Mouse (Mus musculus) limb, embryonic 14.5 days (tissue): ENCODE measurements around the gene Stat1. TPM values are rescaled to one million over a fixed set of nuclear protein-coding genes. Genes with fewer than 3 reads are reported as not detected.

ENCODE experiments used
- ATAC-seq: fragments of 200-750 bp; cut with Nextera tagmentation; 2 replicates; pipeline ENCODE4 v1.8.0; 2017; ENCODE audit warnings: low read depth, moderate number of reproducible peaks, moderate TSS enrichment; ENCODE audit not compliant: low FRiP score
- DNase-seq: peaks from one replicate; pipeline ENCODE4 v3.0.0-alpha.2; 2015; ENCODE audit warnings: low spot score
- H3K27ac ChIP-seq: fragments of 300-500 bp; sonication (generic); replicated peaks from 2 replicates; pipeline ENCODE4 v1.5.1; 2014; ENCODE audit warnings: low read depth, mild to moderate bottlenecking, low read length, moderate library complexity, mixed read lengths
- H3K27me3 ChIP-seq: fragments of 300-500 bp; sonication (generic); 2 replicates; pipeline ENCODE4 v1.6.1; 2014; ENCODE audit warnings: low read length, mixed read lengths; ENCODE audit not compliant: control insufficient read depth, insufficient read depth
- H3K36me3 ChIP-seq: fragments of 300-500 bp; sonication (generic); 2 replicates; pipeline ENCODE4 v1.6.1; 2014; ENCODE audit warnings: mild to moderate bottlenecking, low read length, moderate library complexity, mixed read lengths; ENCODE audit not compliant: control insufficient read depth, insufficient read depth
- H3K4me1 ChIP-seq: fragments of 300-500 bp; sonication (generic); 2 replicates; pipeline ENCODE4 v1.6.1; 2014; ENCODE audit warnings: antibody characterized with exemption, low read length, mixed read lengths; ENCODE audit not compliant: control insufficient read depth, insufficient read depth
- H3K4me2 ChIP-seq: fragments of 300-500 bp; sonication (generic); replicated peaks from 2 replicates; pipeline ENCODE4 v1.6.1; 2014; ENCODE audit warnings: low read depth, mild to moderate bottlenecking, low read length, moderate library complexity; ENCODE audit not compliant: severe bottlenecking
- H3K4me3 ChIP-seq: fragments of 300-500 bp; sonication (generic); replicated peaks from 2 replicates; pipeline ENCODE4 v1.5.1; 2014; ENCODE audit warnings: low read length
- H3K9ac ChIP-seq: fragments of 300-500 bp; sonication (generic); 2 replicates; pipeline ENCODE4 v1.6.1; 2014; ENCODE audit warnings: mild to moderate bottlenecking, low read depth, low read length, moderate library complexity; ENCODE audit not compliant: severe bottlenecking
- H3K9me3 ChIP-seq: fragments of 300-500 bp; sonication (generic); 2 replicates; pipeline ENCODE4 v1.6.1; 2016; ENCODE audit warnings: low read length; ENCODE audit not compliant: control insufficient read depth
- POLR2A ChIP-seq: fragments of 200-500 bp; IDR thresholded peaks from 2 replicates; pipeline ENCODE4 v1.8.0; 2012; ENCODE audit warnings: inconsistent platforms, mild to moderate bottlenecking, moderate library complexity, borderline replicate concordance; ENCODE audit not compliant: insufficient read depth, insufficient read length; ENCODE audit errors: extremely low read depth
- WGBS: fragments of 180-500 bp; shearing (Covaris S2); extraction: QIAGEN DNeasy Blood & Tissue Kit; methylation state at CpG from one replicate; pipeline ENCODE4 v1.1.7; 2014; 5-methylcytosine and 5-hydroxymethylcytosine counted together
- polyA plus RNA-seq, 2 experiments: library from polyadenylated mRNA; depleted of rRNA in 1 of 2; stranded (reverse) in 1 of 2; unstranded in 1 of 2; fragments of >200 nt; fragmentation: Nextera tagmentation in 1 of 2; extraction: Ambion mirVana in 1 of 2; gene quantifications; 2 replicates each; pipeline versions ENCODE4 v1.2.1 to v1.2.3; 2012 to 2014

Gene Stat1
- polyA plus RNA-seq, 2 experiments = 12.9 to 20.6 TPM

DNA sequence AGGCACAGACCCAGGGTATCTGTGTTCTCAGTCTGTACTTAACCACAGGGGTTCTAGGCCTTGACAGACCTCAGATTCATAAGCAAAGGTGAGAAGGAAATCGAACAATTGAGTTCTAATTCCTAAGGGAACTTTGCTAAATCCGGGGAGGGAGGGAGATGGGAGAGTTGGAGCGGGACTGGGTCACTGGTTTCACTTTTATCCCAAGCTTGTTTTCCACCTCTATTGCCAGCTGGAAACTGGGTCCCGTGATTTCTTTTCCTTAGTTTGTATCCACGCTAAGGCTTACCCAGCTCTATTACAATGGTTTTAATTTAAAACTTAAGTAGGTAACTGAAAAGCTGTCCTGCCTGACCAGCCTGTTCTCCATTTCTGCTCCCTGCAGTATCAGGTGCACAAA lies 56.1 kb downstream of the Stat1 start:
- Histone ChIP-seq H3K9me3 (no peaks in the 10 kb centered on the region), H3K27ac (no peak overlapping the region), H3K4me2 (no peak overlapping the region), H3K27me3 (no peaks in the 10 kb centered on the region), H3K4me1 (peaks cover 15% of the 10 kb centered on the region), H3K9ac (no peak overlapping the region), H3K36me3 (no peaks in the 10 kb centered on the region), H3K4me3 (no peak overlapping the region)
- ATAC-seq (no peak), DNase-seq (no peak)
- 46% methylated on average over 5 of the region's 5 CpGs for WGBS
- no peak for TF ChIP-seq POLR2A

DNA sequence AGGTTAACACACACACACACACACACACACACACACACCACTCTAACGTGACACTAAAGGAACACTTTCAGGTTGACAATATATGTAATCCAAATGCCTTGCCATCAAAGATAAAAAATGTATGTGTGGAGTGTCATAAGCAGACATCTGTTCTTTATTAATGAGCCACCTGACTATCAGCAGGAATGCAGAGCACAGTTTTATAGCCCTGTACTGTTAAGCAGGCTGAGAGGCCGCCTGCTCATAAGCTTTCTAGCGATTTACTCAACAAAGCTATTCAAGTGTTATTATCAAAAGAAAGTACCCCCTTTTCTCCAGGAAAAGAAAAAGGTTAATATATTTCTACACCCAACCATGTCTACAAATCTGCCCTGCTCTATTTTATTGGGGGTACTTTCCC lies 56.7 kb downstream of the Stat1 start:
- H3K27ac ChIP-seq = no peak overlapping the region
- DNase-seq (peak; percentile 52), ATAC-seq (peak; percentile 51; the same call in 1 of the 2 replicates)
- no peak overlapping the region for H3K9ac ChIP-seq
- no peak overlapping the region for H3K4me3 ChIP-seq
- no peak for TF ChIP-seq POLR2A
- H3K4me1 ChIP-seq = peaks cover 15% of the 10 kb centered on the region
- WGBS = 22% methylated on average over 3 of the region's 3 CpGs
- H3K9me3 ChIP-seq = no peaks in the 10 kb centered on the region
- H3K36me3 ChIP-seq = no peaks in the 10 kb centered on the region
- H3K4me2 ChIP-seq = no peak overlapping the region
- H3K27me3 ChIP-seq = no peaks in the 10 kb centered on the region

DNA sequence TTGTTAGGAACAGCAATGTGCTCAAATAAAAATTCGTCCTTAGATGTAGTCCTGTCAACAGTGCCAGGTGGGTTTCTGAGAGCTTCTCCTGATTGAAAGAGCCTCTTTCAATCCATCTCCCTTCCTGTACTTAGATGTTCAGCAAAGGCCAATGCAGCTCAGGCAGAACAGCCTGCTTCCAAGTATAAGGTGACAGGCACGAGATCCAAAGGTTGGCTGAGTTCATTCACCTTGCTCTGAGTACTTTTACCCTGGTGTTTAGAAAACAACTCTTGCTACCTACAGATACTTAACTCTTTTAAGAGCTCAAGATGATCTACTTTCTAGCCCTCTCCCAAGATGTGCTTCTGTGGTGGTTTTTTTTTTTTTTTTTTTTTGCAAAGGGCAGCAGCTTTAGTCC lies 57.8 kb downstream of the Stat1 start:
- no peak for TF ChIP-seq POLR2A
- Histone ChIP-seq H3K4me2 (no peak overlapping the region), H3K9ac (no peak overlapping the region), H3K27me3 (no peaks in the 10 kb centered on the region), H3K9me3 (no peaks in the 10 kb centered on the region), H3K4me3 (no peak overlapping the region), H3K4me1 (peaks cover 15% of the 10 kb centered on the region), H3K27ac (no peak overlapping the region), H3K36me3 (no peaks in the 10 kb centered on the region)
- 54% methylated on average over 2 of the region's 2 CpGs for WGBS
- DNase-seq (no peak), ATAC-seq (no peak)

DNA sequence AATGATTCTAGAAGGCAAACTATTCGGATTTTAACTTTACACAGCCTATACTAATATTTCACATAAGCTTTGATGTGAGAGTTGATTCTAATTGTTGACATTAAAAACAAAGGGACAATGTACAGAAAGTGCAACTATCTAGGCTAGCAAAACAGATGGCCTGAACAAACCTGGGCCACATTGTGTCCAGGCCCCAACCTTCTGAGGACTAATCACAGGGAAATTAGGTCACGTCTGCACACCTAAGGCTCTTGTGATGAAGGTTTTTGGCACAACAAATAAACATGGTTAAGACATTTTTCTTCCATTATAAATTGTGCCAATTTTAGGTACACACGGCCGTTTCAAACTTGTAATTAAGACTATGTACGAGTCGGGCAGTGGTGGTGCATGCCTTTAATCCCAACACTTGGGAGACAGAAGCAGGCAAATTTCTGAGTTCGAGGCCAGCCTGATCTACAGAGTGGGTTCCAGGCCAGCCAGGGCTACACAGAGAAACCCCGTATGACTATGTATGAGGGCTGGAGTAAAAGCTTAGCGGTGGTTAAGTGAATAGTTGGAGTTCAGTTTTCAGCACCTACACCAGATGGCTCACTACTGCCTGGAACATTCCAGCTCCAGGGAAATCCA lies 60.8 kb downstream of the Stat1 start:
- Histone ChIP-seq H3K9me3 (no peaks in the 10 kb centered on the region), H3K27ac (no peak overlapping the region), H3K9ac (no peak overlapping the region), H3K4me2 (no peak overlapping the region), H3K36me3 (no peaks in the 10 kb centered on the region), H3K27me3 (no peaks in the 10 kb centered on the region), H3K4me1 (peaks cover 15% of the 10 kb centered on the region), H3K4me3 (no peak overlapping the region)
- ATAC-seq = no peak
- 86% methylated on average over 9 of the region's 9 CpGs for WGBS
- no peak for TF ChIP-seq POLR2A
- DNase-seq = no peak

DNA sequence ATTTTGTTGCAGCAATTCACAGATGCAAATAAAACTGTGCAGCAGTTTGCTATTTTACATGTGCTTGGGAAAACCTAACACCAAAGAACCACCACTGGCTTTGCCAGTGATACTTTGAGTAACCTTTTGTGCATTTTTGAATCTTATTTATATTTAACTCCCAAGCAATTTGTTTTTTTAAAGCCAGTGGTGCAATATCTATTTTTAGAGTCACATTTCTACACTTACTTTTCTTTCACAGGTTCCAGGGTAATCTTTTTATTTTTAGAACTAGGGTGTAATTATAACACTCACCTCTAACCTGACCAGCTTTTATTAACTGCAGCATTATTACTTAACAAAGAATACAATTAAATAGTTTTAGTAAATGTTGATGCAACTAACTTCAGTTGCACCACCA lies 62.8 kb downstream of the Stat1 start:
- Histone ChIP-seq H3K27me3 (no peaks in the 10 kb centered on the region), H3K4me3 (no peak overlapping the region), H3K4me1 (0 out of 2 replicates have a peak, but pooled peaks cover 2% of the 10 kb centered on the region), H3K27ac (no peak overlapping the region), H3K4me2 (no peak overlapping the region), H3K9ac (no peak overlapping the region), H3K9me3 (no peaks in the 10 kb centered on the region), H3K36me3 (peaks cover 4% of the 10 kb centered on the region)
- DNase-seq (no peak), ATAC-seq (no peak)
- no peak for TF ChIP-seq POLR2A
